Mouse (Mus musculus): ENCODE measurements around the gene Rxfp2.

GRCm38 (mm10) chr5:150024188-150024587 is 5.7 kb downstream of the Rxfp2 start:
- TF ChIP-seq POLR2A (IDR thresholded peaks at IDR 0.05; ENCODE audit: borderline replicate concordance, extremely low read depth, low read depth, low read length) (no peak), CTCF (IDR thresholded peaks at IDR 0.05; ENCODE audit: insufficient read depth, low read length) (no peak)
